Mouse (Mus musculus) gastrocnemius, adult 2 months (tissue): ENCODE measurements around the gene Ugt1a6a. TPM values are rescaled to one million over a fixed set of nuclear protein-coding genes. Genes with fewer than 3 reads are reported as not detected.
"Not testable (repeated sequence)": the region's sequence is repeated elsewhere in the genome, so short reads cannot be mapped to it uniquely, and the experiment has no call there.

ENCODE experiments used
- DNase-seq: peaks from one replicate; pipeline ENCODE4 v3.0.0; 2022
- H3K27ac ChIP-seq: fragments of 200-600 bp; 2 replicates; pipeline ENCODE4 v1.8.1; 2022; ENCODE audit warnings: mild to moderate bottlenecking
- H3K4me3 ChIP-seq: fragments of 200-600 bp; 2 replicates; pipeline ENCODE4 v1.8.1; 2022; ENCODE audit warnings: mild to moderate bottlenecking, moderate library complexity
- CTCF ChIP-seq: fragments of 200-600 bp; IDR thresholded peaks from 2 replicates; pipeline ENCODE4 v1.8.1; 2022; ENCODE audit warnings: antibody characterized with exemption, mild to moderate bottlenecking, moderate library complexity
- intact Hi-C: fragments of 180-260 bp; cut with DNase I; formaldehyde crosslinking; loops from one replicate; pipeline ENCODE4 v1.15.1; 2025
- total RNA-seq, 2 experiments: library from RNA; stranded (reverse); gene quantifications; 2 replicates each; pipeline ENCODE4 v1.2.3; 2021

Gene Ugt1a6a
- total RNA-seq, 2 experiments from 2014 or later: 0.10 to 0.45 TPM

- DNase-seq: no peak
- Histone ChIP-seq H3K4me3 (no peak overlapping the region), H3K27ac (no peak overlapping the region)
- no peak for TF ChIP-seq CTCF
- intact Hi-C loops: no loop called here
These were observed 23.8 kb downstream of the Ugt1a6a start for GRCm38 (mm10) chr1:88158430-88158829.

GRCm38 (mm10) chr1:88165711-88166110 lies 31.1 kb downstream of the Ugt1a6a start, which contains the start of gene Ugt1a5:
Gene Ugt1a5 (plus strand): TSS chr1:88166012.
- intact Hi-C loops: no loop called here
- TF ChIP-seq CTCF: no peak
- DNase-seq: no peak

GRCm38 (mm10) chr1:88172190-88172589 lies 37.6 kb downstream of the Ugt1a6a start:
- DNase-seq, intact Hi-C loops, H3K4me3 ChIP-seq, H3K27ac ChIP-seq: not testable (repeated sequence)

More at GRCm38 (mm10) chr1:88165711-88166110, 31.1 kb downstream of the Ugt1a6a start, which contains the start of gene Ugt1a5:
- no peak within 1 kb of the TSS for H3K27ac ChIP-seq
- H3K4me3 ChIP-seq: no peak within 1 kb of the TSS

- DNase-seq: no peak
- Histone ChIP-seq H3K27ac (no peak overlapping the region), H3K4me3 (no peak overlapping the region)
- TF ChIP-seq CTCF: no peak
- intact Hi-C loops: no loop called here
These were observed 45.0 kb downstream of the Ugt1a6a start for GRCm38 (mm10) chr1:88179657-88180056.

GRCm38 (mm10) chr1:88186325-88186935 lies 51.8 kb downstream of the Ugt1a6a start:
- intact Hi-C loops: no loop called here
- no peak for DNase-seq

GRCm38 (mm10) chr1:88192136-88192535 lies 57.5 kb downstream of the Ugt1a6a start:
- no peak for DNase-seq
- H3K4me3 ChIP-seq: no peak overlapping the region
- TF ChIP-seq CTCF: no peak
- no peak overlapping the region for H3K27ac ChIP-seq
- intact Hi-C loops: no loop called here

More at GRCm38 (mm10) chr1:88186325-88186935, 51.8 kb downstream of the Ugt1a6a start:
- Histone ChIP-seq H3K27ac (no peak overlapping the region), H3K4me3 (no peak overlapping the region)
- TF ChIP-seq CTCF: no peak

- TF ChIP-seq CTCF: no peak
- no peak for DNase-seq
- intact Hi-C loops: no loop called here
- H3K4me3 ChIP-seq: no peak overlapping the region
- H3K27ac ChIP-seq: no peak overlapping the region
These were observed 61.1 kb downstream of the Ugt1a6a start for GRCm38 (mm10) chr1:88195687-88196086.

GRCm38 (mm10) chr1:88197443-88197842 lies 62.8 kb downstream of the Ugt1a6a start:
- DNase-seq: no peak
- Histone ChIP-seq H3K4me3 (no peak overlapping the region), H3K27ac (no peak overlapping the region)
- no peak for TF ChIP-seq CTCF
- intact Hi-C loops: no loop called here

GRCm38 (mm10) chr1:88199996-88200395 lies 65.4 kb downstream of the Ugt1a6a start:
- DNase-seq: no peak
- intact Hi-C loops: no loop called here
- H3K27ac ChIP-seq: no peak overlapping the region
- H3K4me3 ChIP-seq: no peak overlapping the region
- no peak for TF ChIP-seq CTCF

GRCm38 (mm10) chr1:88200456-88200855 lies 65.8 kb downstream of the Ugt1a6a start, which contains the start of gene Ugt1a2:
Gene Ugt1a2 (plus strand): TSS chr1:88200601.
- intact Hi-C loops: no loop called here
- Histone ChIP-seq H3K4me3 (no peak within 1 kb of the TSS), H3K27ac (no peak within 1 kb of the TSS)
- no peak for TF ChIP-seq CTCF
- DNase-seq: no peak

- no peak for TF ChIP-seq CTCF
- intact Hi-C loops: no loop called here
- peak; percentile 81 for DNase-seq
- peak within 1 kb of the TSS; percentile 72 for H3K4me3 ChIP-seq
- peak within 1 kb of the TSS; percentile 43; the same call in 1 of the 2 replicates for H3K27ac ChIP-seq
These were observed 70.8 kb downstream of the Ugt1a6a start, which contains the start of gene Dnajb3 for GRCm38 (mm10) chr1:88205294-88205922. Gene Dnajb3 (minus strand): TSS chr1:88205782.

GRCm38 (mm10) chr1:88206843-88207479 lies 72.4 kb downstream of the Ugt1a6a start:
- DNase-seq: no peak
- no peak overlapping the region for H3K27ac ChIP-seq
- intact Hi-C loops: no loop called here
- no peak for TF ChIP-seq CTCF
- H3K4me3 ChIP-seq: no peak overlapping the region

GRCm38 (mm10) chr1:88211812-88212211 lies 77.2 kb downstream of the Ugt1a6a start, which contains the start of gene Ugt1a1:
Gene Ugt1a1 (plus strand): TSS chr1:88211959.
- no peak within 1 kb of the TSS for H3K27ac ChIP-seq
- no peak for DNase-seq
- H3K4me3 ChIP-seq: no peak within 1 kb of the TSS
- TF ChIP-seq CTCF: no peak
- intact Hi-C loops: no loop called here
